Mouse (Mus musculus) cerebellum, adult 8-10 months (tissue): ENCODE data around the gene Sntg2.
A peak's percentile ranks its signal among the peaks of the same experiment; 100 is the strongest.

Experiments
- DNase-seq: peaks from one replicate; pipeline ENCODE4 v3.0.0; 2022

Gene Sntg2

GRCm38 (mm10) chr12:30200621-30201020 is 172.6 kb downstream of the Sntg2 start:
- no peak for DNase-seq

- no peak for DNase-seq
Observed at GRCm38 (mm10) chr12:30199735-30200134, 173.4 kb downstream of the Sntg2 start.

GRCm38 (mm10) chr12:30198250-30198649 is 174.9 kb downstream of the Sntg2 start:
- no peak for DNase-seq

GRCm38 (mm10) chr12:30181721-30182120 is 191.5 kb downstream of the Sntg2 start:
- no peak for DNase-seq

GRCm38 (mm10) chr12:30179623-30180022 is 193.6 kb downstream of the Sntg2 start:
- DNase-seq: no peak

GRCm38 (mm10) chr12:30177966-30178365 is 195.2 kb downstream of the Sntg2 start:
- DNase-seq: no peak

- no peak for DNase-seq
Observed at GRCm38 (mm10) chr12:30177529-30177928, 195.6 kb downstream of the Sntg2 start.

GRCm38 (mm10) chr12:30168491-30168890 is 204.7 kb downstream of the Sntg2 start:
- DNase-seq: no peak

- DNase-seq: no peak
Observed at GRCm38 (mm10) chr12:30164538-30164937, 208.6 kb downstream of the Sntg2 start.

GRCm38 (mm10) chr12:30164005-30164404 is 209.2 kb downstream of the Sntg2 start:
- DNase-seq: no peak

- DNase-seq: no peak
Observed at GRCm38 (mm10) chr12:30161731-30162406, 211.3 kb downstream of the Sntg2 start.

GRCm38 (mm10) chr12:30160475-30160874 is 212.7 kb downstream of the Sntg2 start:
- no peak for DNase-seq

- no peak for DNase-seq
Observed at GRCm38 (mm10) chr12:30159788-30160187, 213.4 kb downstream of the Sntg2 start.

GRCm38 (mm10) chr12:30154079-30154673 is 219.0 kb downstream of the Sntg2 start:
- DNase-seq: no peak

GRCm38 (mm10) chr12:30142085-30142484 is 231.1 kb downstream of the Sntg2 start:
- no peak for DNase-seq

GRCm38 (mm10) chr12:30132524-30132923 is 240.7 kb downstream of the Sntg2 start, which contains the start of gene Tpo:
Gene Tpo (minus strand): TSS chr12:30132624.
- DNase-seq: no peak

- no peak for DNase-seq
Observed at GRCm38 (mm10) chr12:30129411-30129716, 243.8 kb downstream of the Sntg2 start.

GRCm38 (mm10) chr12:30128561-30129410 is 244.4 kb downstream of the Sntg2 start:
- DNase-seq: peak; percentile 30
